Mouse (Mus musculus) C2C12 (cell line): ENCODE measurements around the gene Ugt8a. TPM values are rescaled to one million over a fixed set of nuclear protein-coding genes. Genes with fewer than 3 reads are reported as not detected.

ENCODE experiments used
- H3K27me3 ChIP-seq: one replicate; pipeline ENCODE4 v1.6.1; 2011; ENCODE audit not compliant: control insufficient read depth, insufficient read depth, insufficient read length
- H3K36me3 ChIP-seq: one replicate; pipeline ENCODE4 v1.6.1; 2011; ENCODE audit not compliant: control insufficient read depth, insufficient read depth
- H3K4me3 ChIP-seq: one replicate; pipeline ENCODE4 v1.5.1; 2011; ENCODE audit warnings: mild to moderate bottlenecking, control low read depth; ENCODE audit not compliant: poor library complexity, insufficient read depth, severe bottlenecking
- H3K79me2 ChIP-seq: one replicate; pipeline ENCODE4 v1.6.1; 2011; ENCODE audit not compliant: control insufficient read depth, insufficient read depth
- H3K79me3 ChIP-seq: one replicate; pipeline ENCODE4 v1.6.1; 2011; ENCODE audit warnings: low read depth, control low read depth
- H3ac ChIP-seq: one replicate; pipeline ENCODE3; 2011; ENCODE audit warnings: low read depth; ENCODE audit not compliant: control insufficient read depth, insufficient read length
- CEBPB ChIP-seq: IDR thresholded peaks from one replicate; pipeline ENCODE4 v1.6.1; 2011; ENCODE audit warnings: low read depth, mild to moderate bottlenecking, control low read depth, moderate library complexity
- CTCF ChIP-seq: IDR thresholded peaks from one replicate; pipeline ENCODE4 v1.5.1; 2011; ENCODE audit not compliant: control insufficient read depth, insufficient read depth, insufficient read length
- FOSL1 ChIP-seq: IDR thresholded peaks from one replicate; pipeline ENCODE4 v1.8.0; 2011; ENCODE audit warnings: mild to moderate bottlenecking, low read length; ENCODE audit not compliant: poor library complexity, insufficient read depth, severe bottlenecking
- MAX ChIP-seq: IDR thresholded peaks from one replicate; pipeline ENCODE4 v1.6.1; 2011; ENCODE audit warnings: mild to moderate bottlenecking, control low read depth
- MYOD1 ChIP-seq: IDR thresholded peaks from one replicate; pipeline ENCODE4 v1.6.1; 2011; ENCODE audit warnings: low read depth; ENCODE audit not compliant: control insufficient read depth, insufficient read length
- MYOG ChIP-seq: IDR thresholded peaks from one replicate; pipeline ENCODE4 v1.6.1; 2011; ENCODE audit not compliant: control insufficient read depth, insufficient read length; ENCODE audit errors: extremely low read depth
- USF1 ChIP-seq: IDR thresholded peaks from one replicate; pipeline ENCODE4 v1.6.1; 2011; ENCODE audit warnings: low read depth, mild to moderate bottlenecking, control low read depth, moderate library complexity
- polyA plus RNA-seq: library from polyadenylated mRNA; unstranded; fragments of >200 nt; fragmentation: generic; extraction: Trizol; gene quantifications from one replicate; pipeline ENCODE4 v1.2.1, GENCODE M21; 2012; ENCODE audit warnings: missing spikeins

Gene Ugt8a
- polyA plus RNA-seq, 1 experiment = 0.01 TPM

DNA sequence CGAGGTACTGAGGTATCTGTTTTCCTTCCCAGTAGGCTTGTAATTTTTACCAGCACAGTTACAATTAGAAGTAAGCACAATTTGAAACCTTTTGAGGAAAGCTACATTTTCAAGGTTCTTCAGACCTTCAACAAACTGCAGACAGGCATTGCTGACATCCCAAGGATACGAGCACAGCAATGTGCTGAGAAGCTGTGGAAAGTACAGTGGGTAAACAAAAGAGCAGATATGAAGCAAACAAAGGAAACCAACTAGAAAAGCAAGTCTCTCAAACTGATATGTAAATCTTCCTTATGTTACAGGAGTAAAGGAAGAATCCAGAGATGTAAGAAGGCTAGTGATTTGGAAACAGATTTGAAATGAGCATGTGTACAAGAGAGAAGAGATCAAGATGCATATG, 54.0 kb downstream of the Ugt8a start:
- no peak for TF ChIP-seq CTCF
- no peak for TF ChIP-seq FOSL1
- no peak for TF ChIP-seq MYOG
- TF ChIP-seq USF1 = no peak
- no peak for TF ChIP-seq MAX
- TF ChIP-seq MYOD1 = no peak
- no peak for TF ChIP-seq CEBPB
- no peak overlapping the region for H3ac ChIP-seq
- H3K4me3 ChIP-seq = no peak overlapping the region
- no peaks in the 10 kb centered on the region for H3K79me2 ChIP-seq
- no peaks in the 10 kb centered on the region for H3K79me3 ChIP-seq
- H3K27me3 ChIP-seq = no peaks in the 10 kb centered on the region
- H3K36me3 ChIP-seq = no peaks in the 10 kb centered on the region

DNA sequence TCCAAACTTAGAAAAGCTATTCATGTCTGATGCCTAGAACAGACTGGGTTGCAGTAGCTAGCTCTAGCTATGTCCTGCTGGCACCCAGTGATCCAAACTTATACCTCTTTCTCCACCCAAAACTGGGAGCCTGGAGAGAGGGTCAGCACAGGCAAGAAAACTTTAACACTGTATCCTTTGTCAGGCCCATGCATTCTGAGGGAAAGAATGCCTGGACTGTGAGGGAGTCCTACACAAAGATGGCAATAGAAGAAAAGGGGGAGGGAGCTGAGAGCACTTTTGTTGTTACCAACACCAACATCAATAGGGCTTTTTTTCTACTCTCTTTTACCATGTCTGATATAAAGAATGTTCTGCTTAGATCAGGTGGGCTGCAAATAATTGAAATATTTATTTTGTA, 55.4 kb downstream of the Ugt8a start:
- TF ChIP-seq USF1 (no peak), MYOD1 (no peak), CEBPB (no peak), FOSL1 (no peak), MAX (no peak), CTCF (no peak), MYOG (no peak)
- Histone ChIP-seq H3K79me3 (no peaks in the 10 kb centered on the region), H3ac (no peak overlapping the region), H3K79me2 (no peaks in the 10 kb centered on the region), H3K27me3 (no peaks in the 10 kb centered on the region), H3K4me3 (no peak overlapping the region), H3K36me3 (no peaks in the 10 kb centered on the region)

DNA sequence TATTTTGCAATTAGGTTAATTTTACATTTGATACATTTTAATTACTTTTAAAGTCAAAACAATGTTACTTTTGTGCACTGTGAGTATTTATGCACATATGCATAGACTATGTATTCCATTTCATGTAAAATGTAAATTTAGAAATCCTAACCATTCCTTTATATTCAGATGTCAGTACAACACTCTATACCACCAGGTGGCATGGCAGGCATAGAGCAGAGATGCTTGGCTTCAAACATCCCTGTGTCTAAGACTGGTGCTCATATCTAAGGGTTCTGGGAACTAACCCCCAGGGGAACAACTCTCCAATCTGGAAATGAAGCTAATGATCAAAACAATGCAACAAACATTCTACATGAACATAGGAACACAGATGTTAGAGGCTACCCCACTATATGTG, 56.6 kb downstream of the Ugt8a start:
- H3ac ChIP-seq = no peak overlapping the region
- H3K79me3 ChIP-seq = no peaks in the 10 kb centered on the region
- H3K79me2 ChIP-seq = no peaks in the 10 kb centered on the region
- no peaks in the 10 kb centered on the region for H3K36me3 ChIP-seq
- H3K27me3 ChIP-seq = no peaks in the 10 kb centered on the region
- no peak overlapping the region for H3K4me3 ChIP-seq
- TF ChIP-seq MYOD1 (no peak), USF1 (no peak), CTCF (no peak), FOSL1 (no peak), MYOG (no peak), MAX (no peak), CEBPB (no peak)

DNA sequence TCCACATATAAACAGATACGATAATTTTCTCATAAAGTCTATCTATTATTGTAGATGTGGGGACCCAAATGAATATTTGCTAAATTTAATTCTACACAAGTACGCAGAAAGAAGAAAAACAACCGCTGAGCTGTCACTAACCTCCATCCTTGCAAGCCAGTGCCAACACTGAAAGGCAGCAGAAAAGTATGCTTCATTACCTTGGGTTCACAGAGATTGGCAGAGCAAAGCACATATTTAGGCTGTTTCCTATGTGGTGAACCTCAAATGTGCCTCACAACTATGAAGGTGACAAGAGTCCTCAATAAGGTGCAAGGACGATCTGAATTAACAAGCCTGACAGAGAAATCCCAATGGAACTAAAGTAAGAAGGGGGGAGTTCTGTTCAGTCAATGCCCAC, 64.0 kb downstream of the Ugt8a start:
- Histone ChIP-seq H3K36me3 (no peaks in the 10 kb centered on the region), H3K4me3 (no peak overlapping the region), H3K27me3 (no peaks in the 10 kb centered on the region), H3ac (no peak overlapping the region), H3K79me3 (no peaks in the 10 kb centered on the region), H3K79me2 (no peaks in the 10 kb centered on the region)
- no peak for TF ChIP-seq MYOD1
- TF ChIP-seq CEBPB = no peak
- TF ChIP-seq MYOG = no peak
- no peak for TF ChIP-seq FOSL1
- no peak for TF ChIP-seq CTCF
- no peak for TF ChIP-seq MAX
- TF ChIP-seq USF1 = no peak

DNA sequence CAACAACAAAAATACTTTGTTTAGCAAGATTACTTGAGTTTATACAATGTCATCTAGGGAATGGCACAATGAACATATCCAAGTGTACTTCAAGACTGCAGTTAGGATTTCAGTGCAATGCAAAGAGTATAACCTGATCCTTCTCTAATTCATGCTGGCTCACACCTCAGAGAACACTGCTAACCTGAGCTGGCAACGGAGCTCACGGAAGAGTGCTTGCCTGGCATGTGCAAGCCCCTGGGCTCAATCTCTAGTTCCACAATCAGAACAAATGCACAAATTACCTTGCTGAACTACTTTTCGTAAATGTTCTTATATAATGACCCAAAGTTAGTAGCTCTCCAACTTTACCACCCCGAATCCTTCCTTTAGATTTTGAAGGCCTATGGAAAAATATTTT, 68.5 kb downstream of the Ugt8a start:
- Histone ChIP-seq H3K79me2 (no peaks in the 10 kb centered on the region), H3K36me3 (no peaks in the 10 kb centered on the region), H3K4me3 (no peak overlapping the region), H3ac (no peak overlapping the region), H3K79me3 (no peaks in the 10 kb centered on the region), H3K27me3 (no peaks in the 10 kb centered on the region)
- TF ChIP-seq MYOD1 (no peak), CTCF (no peak), USF1 (no peak), MYOG (no peak), MAX (no peak)

DNA sequence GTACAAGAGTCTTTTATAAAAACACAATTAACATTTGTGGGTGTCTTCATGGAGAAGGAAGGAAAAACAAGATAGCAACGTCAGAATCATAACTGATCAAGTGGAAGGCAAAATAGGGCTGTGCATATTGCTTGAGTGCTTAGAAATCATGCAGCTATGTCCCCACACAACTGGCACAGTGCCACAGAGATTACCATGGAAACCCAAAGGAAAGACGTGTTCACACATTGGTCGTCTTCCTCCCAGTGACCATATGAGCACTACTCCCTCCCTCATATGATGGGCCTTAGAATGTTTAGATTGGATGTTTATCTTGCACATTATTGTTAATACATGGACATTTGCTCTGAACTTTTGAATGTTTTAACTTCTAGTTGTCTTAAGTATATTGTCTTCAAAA, 76.8 kb downstream of the Ugt8a start:
- no peaks in the 10 kb centered on the region for H3K36me3 ChIP-seq
- no peak overlapping the region for H3ac ChIP-seq
- H3K27me3 ChIP-seq = no peaks in the 10 kb centered on the region
- no peaks in the 10 kb centered on the region for H3K79me3 ChIP-seq
- no peak for TF ChIP-seq MAX
- TF ChIP-seq MYOG = no peak
- no peak for TF ChIP-seq CTCF
- TF ChIP-seq FOSL1 = no peak
- TF ChIP-seq MYOD1 = no peak
- TF ChIP-seq CEBPB = no peak
- TF ChIP-seq USF1 = no peak
- H3K4me3 ChIP-seq = no peak overlapping the region
- H3K79me2 ChIP-seq = no peaks in the 10 kb centered on the region
